9 mouse cellular contexts compared by ENCODE assay signal in genomic region chr11:109445438-109446035, GRCm38 (mm10). TPM values are rescaled to one million over a fixed set of nuclear protein-coding genes. Genes with fewer than 3 reads are reported as not detected.
DNase-seq lines count a peak whose midpoint lies in the region; ATAC-seq and TF ChIP-seq lines count a peak whose summit lies in the region.
"Had no signal": no experiment of that assay in that cellular context is flagged by ENCODE, and none has a peak within 500 bp of the region (broad histone marks: within the 10 kb centered on the region; RNA-seq: fewer than 3 reads in every experiment).

No protein-coding gene starts in this region.

- no peak overlapping the region for H3K4me3 ChIP-seq in G1E (ENCODE audit: low read depth, low read length)
- H3K4me3 ChIP-seq in cortical plate, adult 2 months (ENCODE audit: insufficient read depth, low read length) = no peak overlapping the region
- no peak overlapping the region for H3K4me3 ChIP-seq in liver, embryonic 14.5 days (ENCODE audit: insufficient read depth in 1 of 2, low read depth in 2 of 2, low read length in 2 of 2)
- H3K4me3 ChIP-seq: myocyte had no signal

- no peaks in the 10 kb centered on the region for H3K9me3 ChIP-seq in G1E (replicated peaks)
- H3K9me3 ChIP-seq in liver, embryonic 14.5 days (ENCODE audit: control insufficient read depth, low read length) = no peaks in the 10 kb centered on the region

- no peak overlapping the region for H3K27ac ChIP-seq in cortical plate, adult 2 months (ENCODE audit: insufficient read depth, low read length)
- H3K27ac ChIP-seq in liver, embryonic 14.5 days = no peak overlapping the region

- TF ChIP-seq EP300 in liver, embryonic 14.5 days (IDR thresholded peaks at IDR 0.05; ENCODE audit: low read depth) = peak; percentile 27; the same call in 1 of the 2 replicates

- H3K4me1 ChIP-seq in G1E (ENCODE audit: insufficient read depth, low read depth, low read length) = peaks cover 64% of the 10 kb centered on the region
- H3K4me1 ChIP-seq in cortical plate, adult 2 months (ENCODE audit: control insufficient read depth, insufficient read depth, low read length) = no peaks in the 10 kb centered on the region
- peaks cover 12 to 14% of the 10 kb centered on the region in 2 experiments for H3K4me1 ChIP-seq in liver, embryonic 14.5 days (replicated peaks; ENCODE audit: control insufficient read depth in 2 of 2, insufficient read depth in 2 of 2, low read length in 1 of 2)

- H3K27me3 ChIP-seq in G1E (ENCODE audit: insufficient read depth, low read length) = no peaks in the 10 kb centered on the region
- no peaks in the 10 kb centered on the region for H3K27me3 ChIP-seq in liver, embryonic 14.5 days (ENCODE audit: control insufficient read depth, insufficient read depth, low read length)

- TF ChIP-seq POLR2A in cortical plate, adult 2 months (IDR thresholded peaks at IDR 0.05; ENCODE audit: extremely low read depth, insufficient read depth, low read length) = no peak

- H3K4me2 ChIP-seq in liver, embryonic 14.5 days (ENCODE audit: low read depth) = no peak overlapping the region

- WGBS in liver, embryonic 14.5 days (ENCODE audit: insufficient replicate concordance) = 45% methylated on average over 13 of the region's 13 CpGs

- peak; percentile 70 for ATAC-seq in G1E (ENCODE audit: extremely low read depth, insufficient number of reproducible peaks, low FRiP score, poor library complexity, severe bottlenecking)
- peak; percentile 69 to 79 for ATAC-seq in hematopoietic stem cell, adult 5-6 weeks (replicated peaks in 1 of 2; ENCODE audit: insufficient read depth in 1 of 2, low FRiP score in 2 of 2, low TSS enrichment in 1 of 2, low read depth in 1 of 2, poor library complexity in 2 of 2, severe bottlenecking in 2 of 2)
- ATAC-seq in liver, embryonic 14.5 days (ENCODE audit: insufficient read depth) = peak; percentile 68

- H3K36me3 ChIP-seq in G1E (replicated peaks) = peaks cover 43% of the 10 kb centered on the region
- H3K36me3 ChIP-seq in liver, embryonic 14.5 days (replicated peaks; ENCODE audit: control insufficient read depth, insufficient read depth, low read depth) = peaks cover 10% of the 10 kb centered on the region

- peak; percentile 43 for DNase-seq in left cerebral cortex, adult 11 months (ENCODE audit: low spot score)
- no peak for DNase-seq in left cerebral cortex, adult 9 months (ENCODE audit: low spot score in 2 of 2)
- peak; percentile 60 for DNase-seq in G1E (ENCODE audit: low spot score)
- DNase-seq in liver, embryonic 14.5 days (ENCODE audit: low read depth in 3 of 3, low spot score in 3 of 3) = peak; percentile 44 to 55 (median 50)
- DNase-seq in retina, postnatal 1 day = peak; percentile 66
- DNase-seq in gastrocnemius, postnatal 25 days = no peak

- H3K9ac ChIP-seq in liver, embryonic 14.5 days (replicated peaks) = no peak overlapping the region

- TF ChIP-seq CTCF in G1E (IDR thresholded peaks at IDR 0.05; ENCODE audit: low read depth, low read length) = peak; percentile 10; the same call in 1 of the 2 replicates
- peak; percentile 78 for TF ChIP-seq CTCF in cortical plate, adult 2 months (IDR thresholded peaks at IDR 0.05; ENCODE audit: extremely low read depth, insufficient read depth, low read length)
- peak; percentile 89 for TF ChIP-seq CTCF in liver, embryonic 14.5 days (IDR thresholded peaks at IDR 0.05; ENCODE audit: low read depth)

RNA-seq across cellular contexts. Expression of gene Amz2, which starts 19.8 kb away (rescaled TPM):
- total RNA-seq in G1E (2014; fragmentation: Nextera tagmentation) = 106 and 127 TPM in 2 replicates
- 94.9 and 114 TPM in 2 replicates for total RNA-seq in G1E (2017)
- polyA plus RNA-seq in G1E (2012) = 9.8 and 17.3 TPM in 2 replicates
- 59.5 and 65.9 TPM in 2 replicates for polyA plus RNA-seq in cortical plate, adult 2 months (2012; rRNA removed)
- 71.4 and 80.7 TPM in 2 replicates for total RNA-seq in hematopoietic stem cell, adult 5-6 weeks (2017)
- polyA plus RNA-seq in liver, embryonic 14.5 days (2012; rRNA removed) = 10.0 and 13.1 TPM in 2 replicates
- 12.2 and 12.6 TPM in 2 replicates for polyA plus RNA-seq in liver, embryonic 14.5 days (2014; fragmentation: Nextera tagmentation; extraction: Ambion mirVana)
- 10 to 100 TPM; 54.0 to 63.0 TPM for total RNA-seq in gastrocnemius, postnatal 25 days (2021)

RNA-seq across cellular contexts. Expression of gene Arsg, which starts 27.6 kb away (rescaled TPM):
- total RNA-seq in G1E (2014; fragmentation: Nextera tagmentation) = 6.1 and 8.8 TPM in 2 replicates
- 2.0 and 3.3 TPM in 2 replicates for total RNA-seq in G1E (2017)
- 0.58 and 1.0 TPM in 2 replicates for polyA plus RNA-seq in G1E (2012)
- polyA plus RNA-seq in cortical plate, adult 2 months (2012; rRNA removed) = 23.2 and 26.8 TPM in 2 replicates
- 1.2 and 4.4 TPM in 2 replicates for total RNA-seq in hematopoietic stem cell, adult 5-6 weeks (2017)
- 2.1 and 2.3 TPM in 2 replicates for polyA plus RNA-seq in liver, embryonic 14.5 days (2012; rRNA removed)
- 3.4 and 3.8 TPM in 2 replicates for polyA plus RNA-seq in liver, embryonic 14.5 days (2014; fragmentation: Nextera tagmentation; extraction: Ambion mirVana)
- 1 to 10 TPM; 2.6 to 4.7 TPM for total RNA-seq in gastrocnemius, postnatal 25 days (2021)

RNA-seq across cellular contexts. Expression of gene Slc16a6, which starts 27.9 kb away (rescaled TPM):
- 95.0 and 101 TPM in 2 replicates for total RNA-seq in G1E (2014; fragmentation: Nextera tagmentation)
- 18.9 and 20.4 TPM in 2 replicates for total RNA-seq in G1E (2017)
- polyA plus RNA-seq in G1E (2012) = 32.4 and 37.1 TPM in 2 replicates
- polyA plus RNA-seq in cortical plate, adult 2 months (2012; rRNA removed) = 7.2 and 7.8 TPM in 2 replicates
- total RNA-seq in hematopoietic stem cell, adult 5-6 weeks (2017) = 9.4 and 10.8 TPM in 2 replicates
- 5.8 and 8.0 TPM in 2 replicates for polyA plus RNA-seq in liver, embryonic 14.5 days (2012; rRNA removed)
- 39.0 and 39.5 TPM in 2 replicates for polyA plus RNA-seq in liver, embryonic 14.5 days (2014; fragmentation: Nextera tagmentation; extraction: Ambion mirVana)
- 10 to 100 TPM in 1 of 2 experiments, 1 to 10 TPM in 1; 7.0 to 11.5 TPM for total RNA-seq in gastrocnemius, postnatal 25 days (2021)

RNA-seq across cellular contexts. Expression of gene 9930022D16Rik, which starts 31.8 kb away (rescaled TPM):
- total RNA-seq in G1E (2014; fragmentation: Nextera tagmentation) = 0.63 TPM in 1 of 2 replicates, not detected in the other
- 0.44 and 0.52 TPM in 2 replicates for total RNA-seq in G1E (2017)
- polyA plus RNA-seq in G1E (2012) = not detected in 2 replicates
- 0.04 and 0.06 TPM in 2 replicates for polyA plus RNA-seq in cortical plate, adult 2 months (2012; rRNA removed)
- 0.10 and 0.19 TPM in 2 replicates for total RNA-seq in hematopoietic stem cell, adult 5-6 weeks (2017)
- polyA plus RNA-seq in liver, embryonic 14.5 days (2012; rRNA removed) = not detected in 2 replicates
- polyA plus RNA-seq in liver, embryonic 14.5 days (2014; fragmentation: Nextera tagmentation; extraction: Ambion mirVana) = not detected in 2 replicates
- total RNA-seq in gastrocnemius, postnatal 25 days (2021) = not detected
- polyA plus RNA-seq: myocyte had no signal

Comparison
In these comparisons a context has a peak if more than half of its experiments do, and no peak if none do; other contexts are left out.
1. DNase-seq: peak in left cerebral cortex, adult 11 months (single experiment), G1E (single experiment), liver, embryonic 14.5 days (3 of 3) and retina, postnatal 1 day (single experiment); none in left cerebral cortex, adult 9 months (0 of 2) and gastrocnemius, postnatal 25 days (single experiment).
2. CTCF ChIP-seq: peak in every context shown above with its lines; median percentile 89 in liver, embryonic 14.5 days; 78 in cortical plate, adult 2 months; 10 in G1E.
3. Peak in every context shown above with its lines, with median percentiles within 50 percentile points of each other: ATAC-seq.